Mouse (Mus musculus): Measurements from ENCODE around the gene Hydin. TPM values are rescaled to one million over a fixed set of nuclear protein-coding genes. Genes with fewer than 3 reads are reported as not detected.

The Hydin gene
- total and polyA plus RNA-seq, 3 experiments: not detected

- no peak for DNase-seq (ENCODE audit: low read depth, low spot score)
- Histone ChIP-seq H3K9ac (ENCODE audit: control insufficient read depth, low read depth, low read length, poor library complexity, severe bottlenecking) (no peak overlapping the region), H3K27me3 (ENCODE audit: control insufficient read depth in 1 of 2, insufficient read depth in 2 of 2, low read length in 2 of 2) (no peaks in the 10 kb centered on the region), H3K4me3 (ENCODE audit: control insufficient read depth in 1 of 2, insufficient read depth in 1 of 2, low read depth in 2 of 2, low read length in 2 of 2) (no peak overlapping the region), H3K4me1 (ENCODE audit: control insufficient read depth in 1 of 2, insufficient read depth in 2 of 2, low read length in 2 of 2) (no peaks in the 10 kb centered on the region), H3K36me3 (ENCODE audit: control insufficient read depth in 1 of 2, insufficient read depth in 2 of 2, low read length in 2 of 2) (no peaks in the 10 kb centered on the region), H3K9me3 (replicated peaks; ENCODE audit: insufficient read depth, low read length) (no peaks in the 10 kb centered on the region), H3K27ac (ENCODE audit: control insufficient read depth, low read depth, low read length) (no peak overlapping the region), H3K79me2 (ENCODE audit: control insufficient read depth, insufficient read depth, low read length, poor library complexity) (no peaks in the 10 kb centered on the region)
- no peak for TF ChIP-seq CHD1 (IDR thresholded peaks at IDR 0.05; ENCODE audit: low read depth, low read length)
- no peak for TF ChIP-seq ZNF384 (IDR thresholded peaks at IDR 0.05; ENCODE audit: low read depth, low read length)
- TF ChIP-seq ZMIZ1 (IDR thresholded peaks at IDR 0.05; ENCODE audit: low read depth, low read length): no peak
- no peak for TF ChIP-seq TCF12 (IDR thresholded peaks at IDR 0.05; ENCODE audit: low read depth, low read length)
Observed at GRCm38 (mm10) chr8:110402311-110402710, 135.5 kb downstream of the Hydin start.

- Histone ChIP-seq H3K9me3 (replicated peaks; ENCODE audit: insufficient read depth, low read length) (no peaks in the 10 kb centered on the region), H3K27ac (ENCODE audit: control insufficient read depth, low read depth, low read length) (no peak overlapping the region), H3K36me3 (ENCODE audit: control insufficient read depth in 1 of 2, insufficient read depth in 2 of 2, low read length in 2 of 2) (no peaks in the 10 kb centered on the region), H3K4me1 (ENCODE audit: control insufficient read depth in 1 of 2, insufficient read depth in 2 of 2, low read length in 2 of 2) (no peaks in the 10 kb centered on the region), H3K9ac (ENCODE audit: control insufficient read depth, low read depth, low read length, poor library complexity, severe bottlenecking) (no peak overlapping the region), H3K4me3 (ENCODE audit: control insufficient read depth in 1 of 2, insufficient read depth in 1 of 2, low read depth in 2 of 2, low read length in 2 of 2) (no peak overlapping the region), H3K27me3 (ENCODE audit: control insufficient read depth in 1 of 2, insufficient read depth in 2 of 2, low read length in 2 of 2) (no peaks in the 10 kb centered on the region), H3K79me2 (ENCODE audit: control insufficient read depth, insufficient read depth, low read length, poor library complexity) (no peaks in the 10 kb centered on the region)
- no peak for TF ChIP-seq JUND (IDR thresholded peaks at IDR 0.05; ENCODE audit: low read depth, low read length)
- no peak for TF ChIP-seq TBP (IDR thresholded peaks at IDR 0.05; ENCODE audit: low read depth, low read length)
- no peak for TF ChIP-seq MAFK (IDR thresholded peaks at IDR 0.05; ENCODE audit: borderline replicate concordance, low read depth, low read length)
- no peak for TF ChIP-seq CHD2 (IDR thresholded peaks at IDR 0.05; ENCODE audit: low read length)
- no peak for TF ChIP-seq POLR2AphosphoS5 (IDR thresholded peaks at IDR 0.05; ENCODE audit: borderline replicate concordance, low read depth, low read length)
- TF ChIP-seq MAX (IDR thresholded peaks at IDR 0.05; ENCODE audit: low read length): no peak
- TF ChIP-seq MAZ (IDR thresholded peaks at IDR 0.05; ENCODE audit: low read depth, low read length): no peak
- no peak for TF ChIP-seq ZMIZ1 (IDR thresholded peaks at IDR 0.05; ENCODE audit: low read depth, low read length)
- no peak for TF ChIP-seq KAT2A (conservative IDR thresholded peaks at IDR 0.05; ENCODE audit: low read depth, low read length)
- TF ChIP-seq MYC (IDR thresholded peaks at IDR 0.05; ENCODE audit: low read depth, low read length): no peak
- no peak for TF ChIP-seq E2F4 (IDR thresholded peaks at IDR 0.05; ENCODE audit: borderline replicate concordance, low read depth, low read length)
- no peak for TF ChIP-seq RAD21 (IDR thresholded peaks at IDR 0.05; ENCODE audit: low read depth, low read length)
- no peak for DNase-seq (ENCODE audit: low read depth, low spot score)
Observed at GRCm38 (mm10) chr8:110404516-110404915, 137.7 kb downstream of the Hydin start.

- no peaks in the 10 kb centered on the region for H3K79me2 ChIP-seq (ENCODE audit: control insufficient read depth, insufficient read depth, low read length, poor library complexity)
- H3K9me3 ChIP-seq (replicated peaks; ENCODE audit: insufficient read depth, low read length): no peaks in the 10 kb centered on the region
- H3K9ac ChIP-seq (ENCODE audit: control insufficient read depth, low read depth, low read length, poor library complexity, severe bottlenecking): no peak overlapping the region
- no peak for DNase-seq (ENCODE audit: low read depth, low spot score)
- no peak overlapping the region for H3K4me3 ChIP-seq (ENCODE audit: control insufficient read depth in 1 of 2, insufficient read depth in 1 of 2, low read depth in 2 of 2, low read length in 2 of 2)
- H3K4me1 ChIP-seq (ENCODE audit: control insufficient read depth in 1 of 2, insufficient read depth in 2 of 2, low read length in 2 of 2): no peaks in the 10 kb centered on the region
- H3K27me3 ChIP-seq (ENCODE audit: control insufficient read depth in 1 of 2, insufficient read depth in 2 of 2, low read length in 2 of 2): no peaks in the 10 kb centered on the region
- TF ChIP-seq JUND (IDR thresholded peaks at IDR 0.05; ENCODE audit: low read depth, low read length) (no peak), EP300 (IDR thresholded peaks at IDR 0.05; ENCODE audit: low read depth in 1 of 2, low read length in 2 of 2) (no peak), MXI1 (IDR thresholded peaks at IDR 0.05; ENCODE audit: low read depth, low read length) (no peak), USF1 (IDR thresholded peaks at IDR 0.05; ENCODE audit: low read depth, low read length) (no peak), ZC3H11A (IDR thresholded peaks at IDR 0.05; ENCODE audit: low read depth, low read length) (no peak), NELFE (IDR thresholded peaks at IDR 0.05; ENCODE audit: low read depth, low read length) (no peak), SMC3 (IDR thresholded peaks at IDR 0.05; ENCODE audit: low read depth, low read length) (no peak)
- H3K36me3 ChIP-seq (ENCODE audit: control insufficient read depth in 1 of 2, insufficient read depth in 2 of 2, low read length in 2 of 2): no peaks in the 10 kb centered on the region
- no peak overlapping the region for H3K27ac ChIP-seq (ENCODE audit: control insufficient read depth, low read depth, low read length)
Observed at GRCm38 (mm10) chr8:110415121-110415520, 148.3 kb downstream of the Hydin start.

Measured in MEL (cell line).